Mouse (Mus musculus) kidney, embryonic 15.5 days (tissue): ENCODE results near the gene H2bfm. TPM values are rescaled to one million over a fixed set of nuclear protein-coding genes. Genes with fewer than 3 reads are reported as not detected.
A peak's percentile ranks its signal among the peaks of the same experiment; 100 is the strongest.
"Not testable (repeated sequence)": the region's sequence is repeated elsewhere in the genome, so short reads cannot be mapped to it uniquely, and the experiment has no call there.

Experiments
- ATAC-seq: fragments of 200-750 bp; cut with Nextera tagmentation; replicated peaks from 2 replicates; pipeline ENCODE4 v1.8.0; 2017; ENCODE audit warnings: moderate TSS enrichment; ENCODE audit not compliant: low FRiP score
- H3K27ac ChIP-seq: fragments of 300-500 bp; sonication (generic); 2 replicates; pipeline ENCODE4 v1.5.1; 2015; ENCODE audit warnings: mild to moderate bottlenecking, inconsistent platforms
- H3K27me3 ChIP-seq: fragments of 300-500 bp; sonication (generic); 2 replicates; pipeline ENCODE4 v1.6.1; 2015; ENCODE audit warnings: inconsistent platforms
- H3K36me3 ChIP-seq: fragments of 300-500 bp; sonication (generic); 2 replicates; pipeline ENCODE4 v1.6.1; 2015; ENCODE audit warnings: inconsistent platforms
- H3K4me1 ChIP-seq: fragments of 300-500 bp; sonication (generic); 2 replicates; pipeline ENCODE4 v1.6.1; 2015; ENCODE audit warnings: inconsistent platforms
- H3K4me2 ChIP-seq: fragments of 300-500 bp; sonication (generic); 2 replicates; pipeline ENCODE4 v1.6.1; 2015; ENCODE audit warnings: moderate library complexity, mild to moderate bottlenecking, inconsistent platforms
- H3K4me3 ChIP-seq: fragments of 300-500 bp; sonication (generic); replicated peaks from 2 replicates; pipeline ENCODE4 v1.5.1; 2015; ENCODE audit warnings: mild to moderate bottlenecking, inconsistent platforms
- H3K9ac ChIP-seq: fragments of 300-500 bp; sonication (generic); 2 replicates; pipeline ENCODE4 v1.6.1; 2015; ENCODE audit warnings: mild to moderate bottlenecking, inconsistent platforms
- H3K9me3 ChIP-seq: fragments of 300-500 bp; sonication (generic); replicated peaks from 2 replicates; pipeline ENCODE4 v1.6.1; 2016; ENCODE audit warnings: inconsistent platforms
- WGBS: fragments of 180-500 bp; shearing (Covaris S2); methylation state at CpG from one replicate; pipeline ENCODE4 v1.1.7; 2015; ENCODE audit warnings: mixed read lengths; 5-methylcytosine and 5-hydroxymethylcytosine counted together
- polyA plus RNA-seq: library from polyadenylated mRNA; unstranded; fragments of >200 nt; fragmentation: Nextera tagmentation; extraction: Ambion mirVana; gene quantifications from 2 replicates; pipeline ENCODE4 v1.2.1, GENCODE M21; 2015

The H2bfm gene
- polyA plus RNA-seq: not detected in 2 replicates

- no peak within 1 kb of the TSS for H3K9ac ChIP-seq
- H3K4me3 ChIP-seq: no peak within 1 kb of the TSS
- 90% methylated on average over 14 of the region's 14 CpGs for WGBS
- ATAC-seq: no peak
- no peaks in the 10 kb centered on the region for H3K36me3 ChIP-seq
- H3K9me3 ChIP-seq: no peaks in the 10 kb centered on the region
- no peaks in the 10 kb centered on the region for H3K4me1 ChIP-seq
- no peaks in the 10 kb centered on the region for H3K27me3 ChIP-seq
- no peak within 1 kb of the TSS for H3K27ac ChIP-seq
- H3K4me2 ChIP-seq: no peak within 1 kb of the TSS
These were observed at the start of gene H2bfm for GRCm38 (mm10) chrX:136927031-136927430. Gene H2bfm, plus strand, starts transcription at chrX:136927325.

- Histone ChIP-seq H3K27ac (no peak overlapping the region), H3K9ac (no peak overlapping the region), H3K4me1 (no peaks in the 10 kb centered on the region), H3K4me3 (no peak overlapping the region), H3K9me3 (no peaks in the 10 kb centered on the region), H3K36me3 (no peaks in the 10 kb centered on the region), H3K4me2 (no peak overlapping the region), H3K27me3 (peaks cover 10% of the 10 kb centered on the region)
- no peak for ATAC-seq
- WGBS: 58% methylated on average over 2 of the region's 2 CpGs
These were observed 31.4 kb upstream of the H2bfm start for GRCm38 (mm10) chrX:136895757-136896156.

- 62% methylated on average over 4 of the region's 4 CpGs for WGBS
- H3K4me2 ChIP-seq: no peak overlapping the region
- no peak overlapping the region for H3K27ac ChIP-seq
- no peak overlapping the region for H3K4me3 ChIP-seq
- H3K9ac ChIP-seq: no peak overlapping the region
- H3K36me3 ChIP-seq: no peaks in the 10 kb centered on the region
- no peaks in the 10 kb centered on the region for H3K9me3 ChIP-seq
- H3K27me3 ChIP-seq: peaks cover 9% of the 10 kb centered on the region
- no peak for ATAC-seq
- no peaks in the 10 kb centered on the region for H3K4me1 ChIP-seq
These were observed 22.8 kb upstream of the H2bfm start for GRCm38 (mm10) chrX:136904369-136904768.

- Histone ChIP-seq H3K9me3 (no peaks in the 10 kb centered on the region), H3K4me2 (no peak overlapping the region), H3K9ac (no peak overlapping the region), H3K27me3 (no peaks in the 10 kb centered on the region), H3K27ac (no peak overlapping the region), H3K36me3 (no peaks in the 10 kb centered on the region), H3K4me1 (no peaks in the 10 kb centered on the region), H3K4me3 (no peak overlapping the region)
- ATAC-seq: no peak
These were observed 1.3 kb upstream of the H2bfm start for GRCm38 (mm10) chrX:136925863-136926262.

GRCm38 (mm10) chrX:136937985-136938384 is 10.9 kb downstream of the H2bfm start:
- Histone ChIP-seq H3K27me3 (no peaks in the 10 kb centered on the region), H3K27ac (no peak overlapping the region), H3K4me1 (no peaks in the 10 kb centered on the region), H3K4me2 (no peak overlapping the region), H3K4me3 (no peak overlapping the region), H3K9me3 (no peaks in the 10 kb centered on the region), H3K9ac (no peak overlapping the region), H3K36me3 (no peaks in the 10 kb centered on the region)
- 40% methylated on average over 3 of the region's 3 CpGs for WGBS
- ATAC-seq: no peak

- not testable (repeated sequence) for H3K27ac ChIP-seq, H3K9ac ChIP-seq, H3K4me1 ChIP-seq, H3K36me3 ChIP-seq, H3K27me3 ChIP-seq, H3K9me3 ChIP-seq
- ATAC-seq: peak; percentile 99
- H3K4me3 ChIP-seq: peak overlapping the region; percentile 35
- peak overlapping the region; percentile 53 for H3K4me2 ChIP-seq
- 17% methylated on average over 13 of the region's 13 CpGs for WGBS
These were observed 30.6 kb downstream of the H2bfm start for GRCm38 (mm10) chrX:136957583-136958279.

GRCm38 (mm10) chrX:136958300-136958699 is 31.2 kb downstream of the H2bfm start:
- not testable (repeated sequence) for ATAC-seq, H3K9ac ChIP-seq, H3K4me1 ChIP-seq, H3K27ac ChIP-seq, H3K36me3 ChIP-seq, H3K27me3 ChIP-seq, H3K9me3 ChIP-seq
- WGBS: 58% methylated on average over 5 of the region's 5 CpGs
- Histone ChIP-seq H3K4me3 (peak overlapping the region; percentile 35), H3K4me2 (peak overlapping the region; percentile 53)

GRCm38 (mm10) chrX:136959688-136960087 is 32.6 kb downstream of the H2bfm start:
- no peak overlapping the region for H3K27ac ChIP-seq
- WGBS: 30% methylated on average over 2 of the region's 2 CpGs
- no peak for ATAC-seq

GRCm38 (mm10) chrX:136975397-136975796 is 48.3 kb downstream of the H2bfm start, which contains the start of gene Tmsb15b2:
Gene Tmsb15b2, minus strand, starts transcription at chrX:136975497.
- H3K9ac ChIP-seq: not testable (repeated sequence)

More at GRCm38 (mm10) chrX:136959688-136960087, 32.6 kb downstream of the H2bfm start:
- Histone ChIP-seq H3K4me2 (no peak overlapping the region), H3K4me3 (no peak overlapping the region), H3K4me1 (no peaks in the 10 kb centered on the region), H3K36me3 (no peaks in the 10 kb centered on the region), H3K27me3 (no peaks in the 10 kb centered on the region), H3K9ac (no peak overlapping the region), H3K9me3 (no peaks in the 10 kb centered on the region)

GRCm38 (mm10) chrX:136976424-136977084 is 49.4 kb downstream of the H2bfm start, which contains the start of the genes Tmsb15l and Tmsb15b1:
Gene Tmsb15l, minus strand, starts transcription at chrX:136976869.
Gene Tmsb15b1, minus strand, starts transcription at chrX:136976874.
- 31% methylated on average over 15 of the region's 15 CpGs for WGBS
- Histone ChIP-seq H3K36me3 (no peaks in the 10 kb centered on the region), H3K9me3 (no peaks in the 10 kb centered on the region), H3K4me1 (no peaks in the 10 kb centered on the region), H3K27ac (no peak within 1 kb of the TSS), H3K4me2 (peak within 1 kb of the TSS; percentile 59), H3K27me3 (no peaks in the 10 kb centered on the region), H3K4me3 (peak within 1 kb of the TSS; percentile 47), H3K9ac (peak within 1 kb of the TSS; percentile 38; the same call in 1 of the 2 replicates)
- peak; percentile 100 for ATAC-seq

More at GRCm38 (mm10) chrX:136975397-136975796, 48.3 kb downstream of the H2bfm start, which contains the start of gene Tmsb15b2:
- not testable (repeated sequence) for H3K4me1 ChIP-seq, ATAC-seq, H3K27ac ChIP-seq, H3K9me3 ChIP-seq, H3K27me3 ChIP-seq, H3K36me3 ChIP-seq
- H3K4me2 ChIP-seq: peak within 1 kb of the TSS; percentile 59
- H3K4me3 ChIP-seq: peak within 1 kb of the TSS; percentile 47
- 84% methylated on average over 6 of the region's 6 CpGs for WGBS
